Mouse (Mus musculus) liver, embryonic 14.5 days (tissue): Measurements from ENCODE around the gene 4931428L18Rik. TPM values are rescaled to one million over a fixed set of nuclear protein-coding genes. Genes with fewer than 3 reads are reported as not detected.

Experiments
- ATAC-seq: fragments of 200-750 bp; cut with Nextera tagmentation; 2 replicates; pipeline ENCODE4 v1.8.0; 2017; ENCODE audit warnings: moderate number of reproducible peaks, mild to moderate bottlenecking, moderate library complexity; ENCODE audit not compliant: insufficient read depth
- DNase-seq, 3 experiments: peaks; one replicate each; pipeline ENCODE4 v3.0.0-alpha.2; 2012 to 2013; ENCODE audit warnings: low read depth in 3 of 3, low spot score in 3 of 3
- H3K27ac ChIP-seq: fragments of 300-500 bp; sonication (generic); 2 replicates; pipeline ENCODE4 v1.5.1; 2014; ENCODE audit warnings: moderate library complexity, mild to moderate bottlenecking, control low read depth, inconsistent platforms
- H3K27me3 ChIP-seq: fragments of 300-500 bp; sonication (generic); 2 replicates; pipeline ENCODE4 v1.6.1; 2014; ENCODE audit warnings: mild to moderate bottlenecking, low read length, moderate library complexity; ENCODE audit not compliant: control insufficient read depth, insufficient read depth
- H3K36me3 ChIP-seq: fragments of 300-500 bp; sonication (generic); replicated peaks from 2 replicates; pipeline ENCODE4 v1.6.1; 2014; ENCODE audit warnings: low read depth; ENCODE audit not compliant: control insufficient read depth, insufficient read depth
- H3K4me1 ChIP-seq, 2 experiments: fragments of 200-500 bp in 1 of 2; fragments of 300-500 bp in 1 of 2; sonication (generic) in 1 of 2; replicated peaks; 2 replicates each; pipeline ENCODE4 v1.6.1; 2012 to 2014; ENCODE audit warnings: antibody characterized with exemption in 1 of 2, inconsistent platforms in 1 of 2, low read length in 1 of 2; ENCODE audit not compliant: control insufficient read depth in 2 of 2, insufficient read depth in 2 of 2
- H3K4me2 ChIP-seq: fragments of 300-500 bp; sonication (generic); 2 replicates; pipeline ENCODE4 v1.6.1; 2014; ENCODE audit warnings: low read depth, mild to moderate bottlenecking, control low read depth, moderate library complexity
- H3K4me3 ChIP-seq, 2 experiments: fragments of 200-500 bp in 1 of 2; fragments of 300-500 bp in 1 of 2; sonication (generic) in 1 of 2; 2 replicates each; pipeline ENCODE4 v1.5.1; 2012 to 2014; ENCODE audit warnings: low read depth in 2 of 2, low read length in 2 of 2, mild to moderate bottlenecking in 2 of 2, control low read depth in 1 of 2, inconsistent platforms in 1 of 2, moderate library complexity in 1 of 2; ENCODE audit not compliant: insufficient read depth in 1 of 2
- H3K9ac ChIP-seq: fragments of 300-500 bp; sonication (generic); replicated peaks from 2 replicates; pipeline ENCODE4 v1.6.1; 2014; ENCODE audit warnings: mild to moderate bottlenecking, control low read depth, moderate library complexity
- H3K9me3 ChIP-seq: fragments of 300-500 bp; sonication (generic); 2 replicates; pipeline ENCODE4 v1.6.1; 2016; ENCODE audit warnings: low read length, mixed read lengths; ENCODE audit not compliant: control insufficient read depth
- CTCF ChIP-seq: IDR thresholded peaks from 2 replicates; pipeline ENCODE4 v1.5.1; 2016; ENCODE audit warnings: antibody characterized with exemption, low read depth, control low read depth
- EP300 ChIP-seq: IDR thresholded peaks from 2 replicates; pipeline ENCODE4 v1.6.1; 2016; ENCODE audit warnings: antibody characterized with exemption, low read depth
- WGBS: fragments of 180-500 bp; shearing (Covaris S2); extraction: QIAGEN DNeasy Blood & Tissue Kit; methylation state at CpG from one replicate; pipeline ENCODE4 v1.1.7; 2014; ENCODE audit not compliant: insufficient replicate concordance; 5-methylcytosine and 5-hydroxymethylcytosine counted together
- polyA plus RNA-seq, 2 experiments: library from polyadenylated mRNA; depleted of rRNA in 1 of 2; stranded (reverse) in 1 of 2; unstranded in 1 of 2; fragments of >200 nt; fragmentation: Nextera tagmentation in 1 of 2; extraction: Ambion mirVana in 1 of 2; gene quantifications; 2 replicates each; pipeline versions ENCODE4 v1.2.1 to v1.2.3; 2012 to 2014

4931428L18Rik gene
- polyA plus RNA-seq, 2 experiments, result not detected

GRCm38 (mm10) chr1:31058861-31059351, 163.6 kb downstream of the 4931428L18Rik start:
- Histone ChIP-seq H3K27me3 (no peaks in the 10 kb centered on the region), H3K4me1 (no peaks in the 10 kb centered on the region), H3K36me3 (no peaks in the 10 kb centered on the region), H3K27ac (no peak overlapping the region), H3K4me2 (no peak overlapping the region), H3K9me3 (no peaks in the 10 kb centered on the region), H3K4me3 (no peak overlapping the region), H3K9ac (no peak overlapping the region)
- 64% methylated on average over 2 of the region's 2 CpGs for WGBS
- TF ChIP-seq CTCF (no peak), EP300 (no peak)
- DNase-seq (no peak), ATAC-seq (no peak)

- no peak overlapping the region for H3K4me2 ChIP-seq
- H3K36me3 ChIP-seq, result no peaks in the 10 kb centered on the region
- 38% methylated on average over 3 of the region's 3 CpGs for WGBS
- H3K27me3 ChIP-seq, result no peaks in the 10 kb centered on the region
- ATAC-seq, result no peak
- H3K27ac ChIP-seq, result no peak overlapping the region
- H3K4me1 ChIP-seq, result no peaks in the 10 kb centered on the region
- H3K9me3 ChIP-seq, result no peaks in the 10 kb centered on the region
- TF ChIP-seq EP300 (no peak), CTCF (no peak)
- no peak overlapping the region for H3K9ac ChIP-seq
- DNase-seq, result no peak
- H3K4me3 ChIP-seq, result no peak overlapping the region
Measured at GRCm38 (mm10) chr1:31058196-31058595, 164.3 kb downstream of the 4931428L18Rik start.

GRCm38 (mm10) chr1:31051370-31051921, 171.0 kb downstream of the 4931428L18Rik start:
- no peak overlapping the region for H3K4me2 ChIP-seq
- no peaks in the 10 kb centered on the region for H3K36me3 ChIP-seq
- WGBS, result 70% methylated on average over 5 of the region's 5 CpGs
- ATAC-seq (no peak), DNase-seq (no peak)
- H3K27ac ChIP-seq, result no peak overlapping the region
- TF ChIP-seq EP300 (no peak), CTCF (no peak)
- H3K9ac ChIP-seq, result no peak overlapping the region
- H3K9me3 ChIP-seq, result no peaks in the 10 kb centered on the region
- H3K4me3 ChIP-seq, result no peak overlapping the region
- no peaks in the 10 kb centered on the region for H3K27me3 ChIP-seq
- H3K4me1 ChIP-seq, result no peaks in the 10 kb centered on the region

GRCm38 (mm10) chr1:31049954-31050652, 172.4 kb downstream of the 4931428L18Rik start:
- Histone ChIP-seq H3K4me1 (no peaks in the 10 kb centered on the region), H3K9me3 (no peaks in the 10 kb centered on the region), H3K9ac (no peak overlapping the region), H3K27me3 (no peaks in the 10 kb centered on the region), H3K4me2 (no peak overlapping the region), H3K27ac (no peak overlapping the region), H3K4me3 (no peak overlapping the region), H3K36me3 (no peaks in the 10 kb centered on the region)
- ATAC-seq (no peak), DNase-seq (no peak)
- TF ChIP-seq CTCF (no peak), EP300 (no peak)
- 54% methylated on average over 5 of the region's 5 CpGs for WGBS

GRCm38 (mm10) chr1:31043208-31043607, 179.3 kb downstream of the 4931428L18Rik start:
- TF ChIP-seq CTCF, result no peak
- no peak for TF ChIP-seq EP300
- no peaks in the 10 kb centered on the region for H3K9me3 ChIP-seq
- WGBS, result 45% methylated on average over 3 of the region's 3 CpGs
- H3K36me3 ChIP-seq, result no peaks in the 10 kb centered on the region
- no peak overlapping the region for H3K27ac ChIP-seq
- DNase-seq (no peak), ATAC-seq (no peak)
- H3K4me1 ChIP-seq, result no peaks in the 10 kb centered on the region
- H3K9ac ChIP-seq, result no peak overlapping the region
- H3K4me3 ChIP-seq, result no peak overlapping the region
- H3K27me3 ChIP-seq, result no peaks in the 10 kb centered on the region
- no peak overlapping the region for H3K4me2 ChIP-seq
